Mouse (Mus musculus): Measurements from ENCODE around the gene Mia3.

DNA sequence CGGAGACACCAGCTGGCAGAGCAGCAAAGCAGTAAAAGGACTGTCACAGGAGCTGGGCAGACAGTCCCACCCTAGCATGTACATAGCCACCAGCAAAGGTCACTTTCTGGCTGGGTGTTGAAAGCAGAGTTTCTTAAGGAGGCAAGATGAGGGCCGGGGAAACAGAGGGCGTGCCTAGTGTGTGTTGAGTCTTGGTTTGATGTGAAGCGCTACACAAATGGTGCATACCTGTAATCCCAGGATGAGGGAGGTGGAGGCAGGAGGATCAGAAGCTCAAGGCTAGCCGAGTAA lies 5.8 kb downstream of the Mia3 start:
- TF ChIP-seq EP300 (IDR thresholded peaks at IDR 0.05; ENCODE audit: low read length) (no peak), USF1 (IDR thresholded peaks at IDR 0.05; ENCODE audit: low read depth, low read length) (no peak), CTCF (conservative IDR thresholded peaks at IDR 0.05 in 1 of 2, IDR thresholded peaks at IDR 0.05 in 1 of 2; ENCODE audit: low read depth in 2 of 2, low read length in 2 of 2) (no peak), RCOR1 (conservative IDR thresholded peaks at IDR 0.05; ENCODE audit: low read depth, low read length) (no peak), IRF4 (IDR thresholded peaks at IDR 0.05; ENCODE audit: low read depth, low read length) (no peak), ETS1 (conservative IDR thresholded peaks at IDR 0.05; ENCODE audit: low read depth, low read length) (no peak)

All from CH12.LX (cell line).